Mouse (Mus musculus) C2C12 (cell line): ENCODE data around the gene Psmd4.

Source experiments
- CEBPB ChIP-seq: IDR thresholded peaks from one replicate; pipeline ENCODE4 v1.6.1; 2011; ENCODE audit warnings: low read depth, mild to moderate bottlenecking, control low read depth, moderate library complexity
- CTCF ChIP-seq: IDR thresholded peaks from one replicate; pipeline ENCODE4 v1.5.1; 2011; ENCODE audit not compliant: control insufficient read depth, insufficient read depth, insufficient read length
- FOSL1 ChIP-seq: IDR thresholded peaks from one replicate; pipeline ENCODE4 v1.8.0; 2011; ENCODE audit warnings: mild to moderate bottlenecking, low read length; ENCODE audit not compliant: poor library complexity, insufficient read depth, severe bottlenecking
- MAX ChIP-seq: IDR thresholded peaks from one replicate; pipeline ENCODE4 v1.6.1; 2011; ENCODE audit warnings: mild to moderate bottlenecking, control low read depth
- MYOD1 ChIP-seq: IDR thresholded peaks from one replicate; pipeline ENCODE4 v1.6.1; 2011; ENCODE audit warnings: low read depth; ENCODE audit not compliant: control insufficient read depth, insufficient read length
- MYOG ChIP-seq: IDR thresholded peaks from one replicate; pipeline ENCODE4 v1.6.1; 2011; ENCODE audit not compliant: control insufficient read depth, insufficient read length; ENCODE audit errors: extremely low read depth
- USF1 ChIP-seq: IDR thresholded peaks from one replicate; pipeline ENCODE4 v1.6.1; 2011; ENCODE audit warnings: low read depth, mild to moderate bottlenecking, control low read depth, moderate library complexity

- TF ChIP-seq CTCF (no peak), MAX (no peak), MYOG (no peak), FOSL1 (no peak), CEBPB (no peak), USF1 (no peak), MYOD1 (no peak)
Observed at GRCm38 (mm10) chr3:95041625-95042024, 789 bp downstream of the Psmd4 start.
